Mouse (Mus musculus): Measurements from ENCODE around the gene Metrnl.

GRCm38 (mm10) chr11:121686674-121687073, 14.7 kb upstream of the Metrnl start:
- TF ChIP-seq CTCF (conservative IDR thresholded peaks at IDR 0.05 in 1 of 2, IDR thresholded peaks at IDR 0.05 in 1 of 2; ENCODE audit: low read depth in 2 of 2, low read length in 2 of 2), result no peak
- no peak for TF ChIP-seq POLR2AphosphoS2 (IDR thresholded peaks at IDR 0.05; ENCODE audit: low read depth, low read length)
- no peak for TF ChIP-seq POLR2A (IDR thresholded peaks at IDR 0.05; ENCODE audit: low read depth, low read length)
- TF ChIP-seq HCFC1 (IDR thresholded peaks at IDR 0.05; ENCODE audit: low read depth, low read length), result no peak
- no peak for TF ChIP-seq SMC3 (IDR thresholded peaks at IDR 0.05; ENCODE audit: low read depth, low read length)
- no peak for TF ChIP-seq EP300 (IDR thresholded peaks at IDR 0.05; ENCODE audit: low read length)
- no peak for TF ChIP-seq CHD1 (IDR thresholded peaks at IDR 0.05; ENCODE audit: low read depth, low read length)
- no peak for TF ChIP-seq USF1 (IDR thresholded peaks at IDR 0.05; ENCODE audit: low read depth, low read length)
- TF ChIP-seq ZNF384 (IDR thresholded peaks at IDR 0.05; ENCODE audit: low read depth, low read length), result no peak
- no peak for TF ChIP-seq JUN (IDR thresholded peaks at IDR 0.05; ENCODE audit: insufficient read depth, low read depth, low read length)
- TF ChIP-seq IRF4 (IDR thresholded peaks at IDR 0.05; ENCODE audit: low read depth, low read length), result no peak
- TF ChIP-seq TBP (conservative IDR thresholded peaks at IDR 0.05; ENCODE audit: low read depth, low read length), result no peak
- no peak for TF ChIP-seq ZMIZ1 (IDR thresholded peaks at IDR 0.05; ENCODE audit: low read depth, low read length)
- no peak for TF ChIP-seq KAT2A (IDR thresholded peaks at IDR 0.05; ENCODE audit: insufficient replicate concordance, low read length)
